Mouse (Mus musculus) testis, adult 2 months (tissue): ENCODE data around the gene Nxph4.

Experiments
- CTCF ChIP-seq: fragments of 200-500 bp; IDR thresholded peaks from 2 replicates; pipeline ENCODE4 v1.5.1; 2012; ENCODE audit warnings: low read depth, mild to moderate bottlenecking, inconsistent platforms, low read length, moderate library complexity; ENCODE audit not compliant: control insufficient read depth, insufficient read depth, insufficient replicate concordance
- POLR2A ChIP-seq: fragments of 200-500 bp; IDR thresholded peaks from 2 replicates; pipeline ENCODE4 v1.6.1; 2012; ENCODE audit warnings: low read depth, mild to moderate bottlenecking, inconsistent platforms, low read length, moderate library complexity; ENCODE audit not compliant: control insufficient read depth

- no peak for TF ChIP-seq POLR2A
- TF ChIP-seq CTCF = no peak
Measured at GRCm38 (mm10) chr10:127499516-127499915, 34.8 kb downstream of the Nxph4 start.
